Mouse (Mus musculus) neutrophil, adult 83 days (primary cell): ENCODE data around the gene Taf13. TPM values are rescaled to one million over a fixed set of nuclear protein-coding genes. Genes with fewer than 3 reads are reported as not detected.

ENCODE experiments used
- total RNA-seq, 2 experiments: library from RNA; stranded (reverse); gene quantifications; one replicate each; pipeline ENCODE4 v1.2.4; 2023

Taf13 gene
- total RNA-seq: 10 to 100 TPM; 42.8 to 48.1 TPM

GRCm38 (mm10) chr3:108571443-108572294, at the start of gene Taf13:
Taf13 (plus strand) TSS chr3:108571698.

DNA sequence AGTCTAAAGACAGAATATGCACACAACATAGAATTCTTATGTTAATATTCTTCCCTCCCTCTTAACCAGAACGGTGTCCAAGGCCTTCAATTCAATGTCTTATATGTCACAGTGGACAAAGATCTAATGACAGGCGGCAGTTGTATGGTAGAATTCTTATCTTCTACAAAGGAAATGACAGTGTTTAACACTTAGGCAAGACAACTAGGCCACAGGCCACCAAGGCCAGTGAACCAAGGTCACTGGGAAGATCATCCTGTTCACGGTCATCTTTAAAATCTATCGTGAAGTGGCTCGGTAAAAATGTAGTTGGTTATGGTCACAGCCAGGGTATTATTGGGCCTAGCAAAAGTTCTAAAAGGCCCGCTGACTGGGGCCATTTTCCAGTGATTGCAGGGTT, 37.5 kb upstream of the Taf13 start, which contains the start of gene 1700013F07Rik:
TSS of gene 1700013F07Rik (plus strand) at position 200 of the 400 bp plus-strand sequence.

GRCm38 (mm10) chr3:108536517-108537260, 34.8 kb upstream of the Taf13 start, which contains the start of gene 5330417C22Rik:
5330417C22Rik (minus strand) TSS chr3:108536536.

GRCm38 (mm10) chr3:108562133-108562730, 9.3 kb upstream of the Taf13 start, which contains the start of gene Tmem167b:
Tmem167b (minus strand) TSS chr3:108562466.

GRCm38 (mm10) chr3:108590786-108591529, 19.5 kb downstream of the Taf13 start, which contains the start of gene Wdr47:
Wdr47 (plus strand) TSS chr3:108591279.

Other genes starting within 250 kb of the Taf13 start
- gene Mybphl, start 206.8 kb upstream of the Taf13 start, total RNA-seq: not detected
- 10 to 100 TPM; 10.7 to 13.7 TPM for gene Psrc1, start 187.9 kb upstream of the Taf13 start, total RNA-seq
- gene Celsr2, start 156.1 kb upstream of the Taf13 start, total RNA-seq: 1 to 10 TPM in 1 of 2 experiments, under 1 TPM in 1; 0.75 to 1.2 TPM
- 10 to 100 TPM; 57.9 to 65.7 TPM for gene Sars, start 126.5 kb upstream of the Taf13 start, total RNA-seq
- gene 1700013F07Rik, start 37.5 kb upstream of the Taf13 start, total RNA-seq: not detected
- not detected for gene 5330417C22Rik, start 35.2 kb upstream of the Taf13 start, total RNA-seq
- gene Tmem167b, start 9.2 kb upstream of the Taf13 start, total RNA-seq: 10 to 100 TPM; 29.5 to 32.9 TPM
- gene Wdr47, start 19.6 kb downstream of the Taf13 start, total RNA-seq: 1 to 10 TPM; 5.7 to 7.9 TPM
- 10 to 100 TPM; 17.9 to 21.8 TPM for gene Clcc1, start 82.2 kb downstream of the Taf13 start, total RNA-seq
- gene Gpsm2, start 150.6 kb downstream of the Taf13 start, total RNA-seq: 10 to 100 TPM; 24.5 to 32.1 TPM
- gene Aknad1, start 168.0 kb downstream of the Taf13 start, total RNA-seq: under 1 TPM; 0.07 to 0.53 TPM